Mouse (Mus musculus) lung, adult 2 months (tissue): ENCODE data around the gene Plet1.

Experiments
- CTCF ChIP-seq: fragments of 200-500 bp; IDR thresholded peaks from 2 replicates; pipeline ENCODE4 v1.5.1; 2011; ENCODE audit warnings: mild to moderate bottlenecking, low read length, control low read depth; ENCODE audit not compliant: insufficient read depth
- POLR2A ChIP-seq: fragments of 200-500 bp; IDR thresholded peaks from 2 replicates; pipeline ENCODE4 v1.6.1; 2011; ENCODE audit warnings: low read depth, mild to moderate bottlenecking, control low read depth, low read length, borderline replicate concordance; ENCODE audit errors: extremely low read depth

GRCm38 (mm10) chr9:50475318-50475717 is 19.0 kb upstream of the Plet1 start:
- TF ChIP-seq CTCF (no peak), POLR2A (no peak)
